8 mouse cellular contexts compared by ENCODE assay signal in genomic region chr5:29388944-29389765, GRCm38 (mm10). TPM values are rescaled to one million over a fixed set of nuclear protein-coding genes. Genes with fewer than 3 reads are reported as not detected.
DNase-seq lines count a peak whose midpoint lies in the region; ATAC-seq lines count a peak whose summit lies in the region.

No protein-coding gene starts in this region.

- peaks cover 8% of the 10 kb centered on the region; the same call in 1 of the 2 replicates for H3K4me1 ChIP-seq in embryonic facial prominence, embryonic 10.5 days
- peaks cover 8% of the 10 kb centered on the region; the same call in 1 of the 2 replicates for H3K4me1 ChIP-seq in heart, embryonic 15.5 days (replicated peaks)
- peaks cover 15% of the 10 kb centered on the region for H3K4me1 ChIP-seq in lung, embryonic 16.5 days (replicated peaks; ENCODE audit: control insufficient read depth, insufficient read depth, low read length)

- H3K9ac ChIP-seq in heart, embryonic 15.5 days = no peak overlapping the region
- H3K9ac ChIP-seq in lung, embryonic 16.5 days (ENCODE audit: low read length) = no peak overlapping the region

- H3K27me3 ChIP-seq in embryonic facial prominence, embryonic 10.5 days (replicated peaks; ENCODE audit: low read depth, poor library complexity, severe bottlenecking) = no peaks in the 10 kb centered on the region; the same call in 1 of the 2 replicates
- H3K27me3 ChIP-seq in heart, embryonic 15.5 days = no peaks in the 10 kb centered on the region
- no peaks in the 10 kb centered on the region for H3K27me3 ChIP-seq in lung, embryonic 16.5 days (ENCODE audit: control insufficient read depth, insufficient read depth, low read depth, low read length)

- WGBS in embryonic facial prominence, embryonic 10.5 days = 23% methylated on average over 15 of the region's 15 CpGs
- WGBS in heart, embryonic 15.5 days = 17% methylated on average over 15 of the region's 15 CpGs
- WGBS in lung, embryonic 16.5 days = 16% methylated on average over 15 of the region's 15 CpGs

- no peak for ATAC-seq in heart, embryonic 15.5 days (replicated peaks; ENCODE audit: insufficient number of reproducible peaks, insufficient read depth, low FRiP score, low read depth)
- peak; percentile 7; the same call in 1 of the 2 replicates for ATAC-seq in lung, embryonic 16.5 days (ENCODE audit: low read depth)

- peak; percentile 77 for DNase-seq in CD4-positive, CD25-positive, alpha-beta regulatory T cell, adult 2 months (ENCODE audit: low read depth, low spot score)
- peak; percentile 94 for DNase-seq in adrenal gland, postnatal 14 days
- DNase-seq in embryonic facial prominence, embryonic 10.5 days (ENCODE audit: low spot score) = peak; percentile 84
- peak; percentile 83 for DNase-seq in layer of hippocampus, adult 11-12 months (ENCODE audit: low spot score)
- peak; percentile 45 to 75 for DNase-seq in right cerebral cortex, postnatal 10 days (ENCODE audit: low spot score in 2 of 2)
- peak; percentile 67 for DNase-seq in urinary bladder, adult 2 months (ENCODE audit: low spot score)

- no peak overlapping the region for H3K27ac ChIP-seq in embryonic facial prominence, embryonic 10.5 days (replicated peaks)
- 0 out of 2 replicates have a peak overlapping the region, but pooled peaks have one; percentile 70 for H3K27ac ChIP-seq in heart, embryonic 15.5 days
- H3K27ac ChIP-seq in lung, embryonic 16.5 days (ENCODE audit: low read length) = peak overlapping the region; percentile 4; the same call in 1 of the 2 replicates

- no peak overlapping the region for H3K4me3 ChIP-seq in embryonic facial prominence, embryonic 10.5 days
- no peak overlapping the region for H3K4me3 ChIP-seq in heart, embryonic 15.5 days
- no peak overlapping the region for H3K4me3 ChIP-seq in lung, embryonic 16.5 days (ENCODE audit: low read length)

- H3K4me2 ChIP-seq in heart, embryonic 15.5 days = no peak overlapping the region
- H3K4me2 ChIP-seq in lung, embryonic 16.5 days (ENCODE audit: low read depth, low read length) = no peak overlapping the region

- H3K36me3 ChIP-seq in embryonic facial prominence, embryonic 10.5 days (replicated peaks) = no peaks in the 10 kb centered on the region
- no peaks in the 10 kb centered on the region for H3K36me3 ChIP-seq in heart, embryonic 15.5 days
- no peaks in the 10 kb centered on the region for H3K36me3 ChIP-seq in lung, embryonic 16.5 days (ENCODE audit: control insufficient read depth, insufficient read depth, low read length)

- no peaks in the 10 kb centered on the region for H3K9me3 ChIP-seq in embryonic facial prominence, embryonic 10.5 days
- no peaks in the 10 kb centered on the region for H3K9me3 ChIP-seq in heart, embryonic 15.5 days (replicated peaks)
- H3K9me3 ChIP-seq in lung, embryonic 16.5 days (ENCODE audit: control insufficient read depth, low read length) = no peaks in the 10 kb centered on the region

RNA-seq across cellular contexts. Expression of gene Lmbr1, which starts 11.0 kb away (rescaled TPM):
- 13.2 and 13.3 TPM in 2 replicates for total RNA-seq in adrenal gland, postnatal 14 days (2021)
- 7.0 and 7.7 TPM in 2 replicates for polyA plus RNA-seq in embryonic facial prominence, embryonic 10.5 days (2016; fragmentation: Nextera tagmentation; extraction: Ambion mirVana)
- polyA plus RNA-seq in heart, embryonic 15.5 days (2015; fragmentation: Nextera tagmentation; extraction: Ambion mirVana) = 14.5 and 18.0 TPM in 2 replicates
- 10.4 and 10.7 TPM in 2 replicates for polyA plus RNA-seq in lung, embryonic 16.5 days (2015; fragmentation: Nextera tagmentation; extraction: Ambion mirVana)
- 13.1 and 13.3 TPM in 2 replicates for polyA plus RNA-seq in urinary bladder, adult 2 months (2012; rRNA removed)

RNA-seq across cellular contexts. Expression of gene Nom1, which starts 45.3 kb away (rescaled TPM):
- total RNA-seq in adrenal gland, postnatal 14 days (2021) = 27.7 and 32.4 TPM in 2 replicates
- polyA plus RNA-seq in embryonic facial prominence, embryonic 10.5 days (2016; fragmentation: Nextera tagmentation; extraction: Ambion mirVana) = 35.8 and 36.4 TPM in 2 replicates
- polyA plus RNA-seq in heart, embryonic 15.5 days (2015; fragmentation: Nextera tagmentation; extraction: Ambion mirVana) = 14.6 and 16.9 TPM in 2 replicates
- 24.7 and 25.0 TPM in 2 replicates for polyA plus RNA-seq in lung, embryonic 16.5 days (2015; fragmentation: Nextera tagmentation; extraction: Ambion mirVana)
- polyA plus RNA-seq in urinary bladder, adult 2 months (2012; rRNA removed) = 21.1 and 22.9 TPM in 2 replicates
